Mouse (Mus musculus) c-Kit-positive CD71-negative TER-119-negative erythroid progenitor cells, embryonic 14.5 days (primary cell): ENCODE data around the gene Hyal1.
"Not testable (repeated sequence)": the region's sequence is repeated elsewhere in the genome, so short reads cannot be mapped to it uniquely, and the experiment has no call there.

Experiments used
- DNase-seq: peaks from one replicate; pipeline ENCODE4 v3.0.0-alpha.2; 2013; ENCODE audit warnings: low read depth

Gene Hyal1

DNA sequence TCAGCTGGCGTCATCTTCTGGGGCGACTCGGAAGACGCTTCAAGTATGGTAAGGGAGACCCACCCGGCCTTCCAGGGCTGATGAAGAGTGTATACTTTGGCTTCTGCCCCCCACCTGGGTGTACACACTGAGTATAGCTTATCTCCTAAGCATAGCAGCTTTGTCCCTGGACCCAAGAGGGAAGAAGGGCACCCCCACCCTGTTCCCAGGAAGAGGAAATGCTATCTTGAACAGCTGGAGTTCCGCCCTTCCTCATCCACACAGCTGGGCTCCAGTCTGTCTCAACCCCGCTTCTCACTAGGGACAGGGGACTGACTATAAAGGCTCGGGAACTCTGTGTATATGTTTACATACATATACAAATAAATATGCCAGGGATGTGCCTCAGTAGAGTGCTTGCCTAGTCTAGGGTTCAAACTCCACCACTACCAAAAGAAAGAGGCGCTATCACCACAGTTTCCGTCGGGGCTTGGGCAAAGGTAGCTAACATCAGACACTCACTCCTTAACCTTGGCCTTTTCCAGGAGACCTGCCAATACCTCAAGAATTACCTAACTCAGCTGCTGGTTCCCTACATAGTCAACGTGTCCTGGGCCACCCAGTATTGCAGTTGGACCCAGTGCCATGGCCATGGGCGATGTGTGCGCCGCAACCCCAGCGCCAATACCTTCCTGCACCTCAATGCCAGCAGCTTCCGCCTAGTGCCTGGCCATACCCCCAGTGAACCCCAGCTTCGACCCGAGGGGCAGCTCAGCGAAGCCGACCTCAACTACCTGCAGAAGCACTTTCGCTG is 5.0 kb upstream of the Hyal1 start:
- DNase-seq = no peak

DNA sequence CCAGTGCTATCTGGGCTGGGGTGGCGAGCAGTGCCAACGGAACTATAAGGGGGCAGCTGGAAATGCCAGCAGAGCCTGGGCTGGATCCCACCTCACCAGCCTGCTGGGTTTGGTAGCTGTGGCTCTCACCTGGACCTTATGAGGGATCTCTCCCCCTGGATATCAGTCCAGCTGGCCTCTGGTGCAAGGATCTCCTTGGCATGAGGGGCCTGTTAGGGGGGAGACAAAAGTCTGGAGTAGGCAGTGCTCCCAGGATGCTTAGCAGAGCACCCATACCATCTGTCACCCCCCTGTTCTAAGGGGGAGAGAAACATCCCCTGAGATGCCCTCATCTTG is 4.4 kb upstream of the Hyal1 start:
- DNase-seq = no peak

DNA sequence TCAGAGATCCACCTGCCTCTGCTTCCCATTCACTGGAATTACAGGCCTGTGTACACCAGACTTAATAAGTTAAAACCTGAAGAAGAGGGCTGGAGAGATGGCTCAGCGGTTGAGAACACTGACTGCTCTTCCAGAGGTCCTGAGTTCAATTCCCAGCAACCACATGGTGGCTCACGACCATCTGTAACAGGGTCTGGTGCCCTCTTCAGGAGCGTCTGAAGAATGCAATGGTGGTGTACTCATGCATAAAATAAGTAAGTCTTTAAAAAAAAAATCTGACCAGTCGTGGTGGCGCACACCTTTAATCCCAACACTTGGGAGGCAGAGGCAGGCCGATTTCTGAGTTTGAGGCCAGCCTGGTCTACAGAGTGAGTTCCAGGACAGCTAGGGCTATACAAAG is 3.0 kb upstream of the Hyal1 start:
- not testable (repeated sequence) for DNase-seq

DNA sequence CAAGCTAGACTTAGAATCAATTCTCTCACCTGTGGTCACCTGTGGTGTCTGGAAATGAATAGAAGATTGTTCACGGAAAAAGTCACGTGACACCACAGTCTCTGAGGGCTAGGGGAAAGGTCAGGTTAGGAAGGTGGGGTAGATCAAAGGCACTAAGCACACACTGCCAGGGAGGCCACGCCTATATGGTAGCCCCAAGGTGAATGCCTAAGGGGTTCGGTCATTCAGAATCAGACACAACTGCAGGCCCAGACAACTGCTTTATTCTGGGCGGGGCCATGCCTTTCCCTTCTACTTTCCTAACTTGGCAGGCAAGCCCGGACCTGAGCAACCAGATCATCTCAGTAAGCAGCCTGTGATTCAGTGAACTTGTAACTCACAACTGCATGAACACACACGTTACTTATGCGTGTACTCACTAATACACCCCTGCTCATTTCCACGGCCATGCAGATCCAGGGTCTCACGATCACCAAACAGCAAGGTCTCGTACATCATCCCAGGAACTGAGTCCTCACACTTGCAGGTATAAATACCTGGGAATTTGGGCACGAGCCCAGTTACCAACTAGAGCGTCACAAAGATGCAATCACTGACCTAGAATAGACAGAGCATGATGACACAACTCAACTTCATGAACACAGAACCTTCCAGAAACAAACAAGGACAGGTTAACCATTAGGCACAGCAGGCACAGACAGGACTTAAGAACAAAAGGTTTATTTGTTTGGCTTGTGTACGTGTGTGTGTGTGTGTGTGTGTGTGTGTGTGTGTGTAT is 959 bp upstream of the Hyal1 start:
- DNase-seq = no peak

DNA sequence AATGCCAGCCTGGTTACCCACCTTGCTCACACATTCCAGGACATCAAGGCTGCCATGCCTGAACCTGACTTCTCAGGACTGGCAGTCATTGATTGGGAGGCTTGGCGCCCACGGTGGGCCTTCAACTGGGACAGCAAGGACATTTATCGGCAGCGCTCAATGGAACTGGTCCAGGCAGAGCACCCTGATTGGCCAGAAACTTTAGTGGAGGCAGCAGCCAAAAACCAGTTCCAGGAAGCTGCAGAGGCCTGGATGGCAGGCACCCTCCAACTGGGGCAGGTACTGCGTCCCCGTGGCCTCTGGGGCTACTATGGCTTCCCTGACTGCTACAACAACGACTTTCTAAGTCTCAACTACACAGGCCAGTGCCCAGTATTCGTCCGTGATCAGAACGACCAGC is 1.1 kb downstream of the Hyal1 start:
- no peak for DNase-seq

DNA sequence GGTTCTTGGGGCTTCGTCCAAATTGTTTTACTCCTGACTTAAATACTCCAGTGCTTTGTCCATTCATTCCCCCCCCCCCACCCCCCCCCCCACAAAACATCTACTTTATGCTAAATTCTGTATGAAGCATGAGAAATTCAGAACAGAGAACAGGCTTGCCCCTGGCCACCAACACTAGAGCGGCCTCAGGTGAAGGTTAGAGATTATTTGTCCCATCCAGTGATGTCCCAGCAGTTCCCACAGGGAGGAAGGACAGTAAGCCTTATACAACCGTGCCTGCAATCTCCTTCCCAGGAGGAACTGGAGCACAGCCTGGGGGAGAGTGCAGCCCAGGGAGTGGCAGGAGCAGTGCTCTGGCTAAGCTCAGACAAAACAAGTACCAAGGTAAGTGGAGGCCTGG is 1.9 kb downstream of the Hyal1 start, which contains the start of gene Naa80:
Gene Naa80 (plus strand): TSS at position 301 of the 400 bp plus-strand sequence.
- DNase-seq = no peak

DNA sequence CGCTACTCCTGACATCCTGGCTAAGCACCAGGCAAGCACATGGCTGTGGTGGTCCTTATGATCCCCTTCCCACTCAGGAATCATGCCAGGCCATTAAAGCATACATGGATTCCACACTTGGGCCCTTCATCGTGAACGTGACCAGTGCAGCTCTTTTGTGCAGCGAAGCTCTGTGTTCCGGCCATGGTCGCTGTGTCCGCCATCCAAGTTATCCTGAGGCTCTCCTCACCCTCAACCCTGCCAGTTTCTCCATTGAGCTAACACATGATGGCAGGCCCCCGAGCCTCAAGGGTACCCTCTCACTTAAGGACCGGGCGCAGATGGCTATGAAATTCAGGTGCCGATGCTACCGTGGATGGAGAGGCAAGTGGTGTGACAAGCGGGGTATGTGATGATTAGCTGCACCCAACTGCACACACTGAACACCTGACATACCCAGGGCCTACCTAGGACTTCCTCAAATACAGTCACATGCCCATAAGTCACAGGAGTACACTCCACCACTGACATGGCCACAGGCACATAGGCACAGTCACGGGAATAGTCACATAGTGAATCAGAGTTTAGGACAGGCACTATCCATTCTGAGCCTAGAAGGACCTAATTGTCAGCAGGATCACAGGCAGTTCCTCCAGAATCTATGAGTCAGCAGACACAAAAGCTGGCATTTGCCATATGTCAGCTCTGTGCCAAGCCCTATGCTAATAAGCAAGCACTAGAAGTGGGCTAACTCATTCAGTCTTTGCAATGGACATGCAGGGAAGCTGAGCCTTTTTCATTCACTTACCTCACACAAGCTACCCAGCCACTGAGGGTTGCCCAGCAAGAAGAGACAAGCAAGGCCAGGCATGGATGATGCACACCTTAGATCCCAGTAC is 2.5 kb downstream of the Hyal1 start:
- DNase-seq = no peak

DNA sequence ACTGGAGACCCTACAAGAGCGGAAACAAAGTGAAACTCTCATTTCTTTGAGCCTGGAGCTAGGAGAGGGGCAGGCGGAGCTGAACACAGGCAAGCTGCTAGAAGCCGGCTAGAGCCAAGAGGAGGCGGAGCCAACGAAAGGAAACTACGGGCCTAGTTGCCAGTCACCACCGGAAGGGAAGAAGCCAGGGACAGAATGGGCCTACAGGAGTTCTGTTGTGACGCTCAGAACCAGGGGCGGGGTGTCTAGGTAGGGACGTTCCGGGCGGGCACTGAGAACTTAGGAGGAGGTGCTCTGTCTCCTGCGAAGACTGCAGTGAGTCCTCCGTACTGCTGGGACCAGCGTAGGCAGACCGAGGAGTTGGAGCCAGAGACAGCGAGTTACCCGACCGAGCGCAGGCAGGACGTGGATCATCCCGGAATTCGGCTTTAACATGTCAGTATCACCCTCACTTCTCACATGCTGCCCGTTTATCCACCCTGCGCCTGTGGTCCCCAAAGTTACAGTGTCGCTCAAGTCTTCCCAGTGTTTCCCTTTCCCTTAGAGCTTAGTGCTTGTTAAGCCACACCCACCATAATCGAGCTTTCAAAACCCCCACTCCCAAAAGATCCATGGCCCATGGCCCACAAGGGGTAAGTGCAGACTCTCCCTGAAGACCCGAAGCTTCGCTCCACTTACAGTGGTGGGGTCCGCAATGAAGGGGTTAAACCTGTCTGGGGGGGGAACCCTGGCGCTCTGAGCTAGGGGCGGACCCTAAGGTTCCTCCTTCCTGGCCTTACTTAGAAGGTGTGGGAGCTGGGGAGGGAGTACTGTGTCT is 4.0 kb downstream of the Hyal1 start, which contains the start of gene Hyal3:
Gene Hyal3 (plus strand): TSS at position 318 of the 817 bp plus-strand sequence.
- DNase-seq = peak; percentile 78

DNA sequence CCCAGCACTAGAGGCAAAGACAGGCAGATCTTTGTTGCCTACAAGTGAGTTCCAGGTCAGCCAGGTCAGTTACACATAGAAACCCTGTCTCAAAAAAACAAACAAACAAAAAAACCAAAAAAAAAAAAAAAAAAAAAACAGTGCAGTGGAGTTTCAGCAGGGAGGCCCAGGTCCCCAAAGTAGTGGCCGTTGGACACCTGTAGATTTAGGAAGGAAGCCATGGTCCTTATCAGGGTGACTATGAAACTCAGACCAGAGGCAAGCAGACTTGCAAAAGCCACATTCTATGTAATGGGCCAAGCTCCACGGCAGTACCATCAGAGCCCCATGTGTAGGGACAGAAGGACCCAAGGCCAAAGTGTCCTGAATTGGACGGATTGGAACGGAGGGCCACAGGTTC is 4.9 kb downstream of the Hyal1 start:
- DNase-seq = no peak

DNA sequence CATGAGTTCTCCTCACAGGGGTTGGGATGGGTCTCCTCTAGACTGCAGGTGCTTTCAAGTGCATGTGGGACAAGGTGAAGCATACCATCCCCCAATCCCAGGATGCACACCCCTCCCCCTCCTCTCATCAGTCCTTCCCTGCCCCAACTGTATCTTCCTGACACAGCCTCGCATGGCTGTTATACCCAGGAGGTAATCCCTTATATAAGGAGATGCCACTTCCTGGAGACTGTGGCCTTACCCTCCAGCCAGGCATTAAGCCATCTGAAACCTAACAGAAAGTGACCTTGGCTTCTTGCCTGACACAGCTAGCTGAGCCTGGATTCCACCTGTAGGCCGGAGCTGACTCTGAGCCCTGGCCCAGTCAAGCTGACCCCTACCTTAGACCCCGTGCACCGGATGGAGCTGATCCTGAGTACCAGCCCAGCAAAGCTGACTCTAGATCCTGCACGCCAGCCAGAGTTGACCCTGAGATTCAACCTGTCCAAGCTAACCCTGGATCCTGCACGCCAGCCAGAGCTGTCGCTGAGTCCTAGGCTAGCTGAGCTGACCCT is 5.9 kb downstream of the Hyal1 start:
- DNase-seq = no peak

DNA sequence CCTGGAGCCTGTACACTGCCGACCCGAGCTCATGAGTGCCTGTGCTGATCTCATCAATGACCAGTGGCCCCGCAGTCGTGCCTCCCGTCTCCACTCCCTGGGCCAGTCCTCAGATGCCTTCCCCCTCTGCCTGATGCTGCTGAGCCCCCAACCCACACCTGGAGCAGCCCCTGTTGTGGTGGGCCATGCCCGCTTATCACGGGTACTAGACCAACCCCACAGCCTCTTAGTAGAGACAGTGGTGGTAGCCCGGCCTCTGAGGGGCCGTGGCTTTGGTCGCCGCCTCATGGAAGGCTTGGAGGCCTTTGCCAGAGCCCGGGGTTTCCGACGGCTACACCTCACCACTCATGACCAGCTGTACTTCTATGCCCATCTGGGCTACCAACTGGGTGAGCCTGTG is 6.4 kb downstream of the Hyal1 start:
- DNase-seq = no peak

DNA sequence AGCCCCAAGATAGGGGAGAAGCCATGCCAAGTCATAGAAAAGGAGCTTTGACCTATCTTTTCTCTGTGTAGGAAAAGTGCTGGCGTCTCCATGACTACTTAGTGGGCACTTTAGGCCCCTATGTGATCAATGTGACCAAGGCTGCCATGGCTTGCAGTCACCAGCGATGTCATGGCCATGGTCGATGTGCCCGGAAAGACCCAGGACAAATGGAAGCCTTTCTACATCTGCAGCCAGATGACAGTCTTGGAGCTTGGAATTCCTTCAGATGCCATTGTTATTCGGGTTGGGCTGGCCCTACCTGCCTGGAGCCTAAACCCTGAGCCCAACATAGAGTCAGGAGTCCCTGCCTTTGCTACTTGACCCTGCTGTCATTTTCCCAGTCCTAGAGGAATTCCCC is 9.8 kb downstream of the Hyal1 start:
- no peak for DNase-seq

DNA sequence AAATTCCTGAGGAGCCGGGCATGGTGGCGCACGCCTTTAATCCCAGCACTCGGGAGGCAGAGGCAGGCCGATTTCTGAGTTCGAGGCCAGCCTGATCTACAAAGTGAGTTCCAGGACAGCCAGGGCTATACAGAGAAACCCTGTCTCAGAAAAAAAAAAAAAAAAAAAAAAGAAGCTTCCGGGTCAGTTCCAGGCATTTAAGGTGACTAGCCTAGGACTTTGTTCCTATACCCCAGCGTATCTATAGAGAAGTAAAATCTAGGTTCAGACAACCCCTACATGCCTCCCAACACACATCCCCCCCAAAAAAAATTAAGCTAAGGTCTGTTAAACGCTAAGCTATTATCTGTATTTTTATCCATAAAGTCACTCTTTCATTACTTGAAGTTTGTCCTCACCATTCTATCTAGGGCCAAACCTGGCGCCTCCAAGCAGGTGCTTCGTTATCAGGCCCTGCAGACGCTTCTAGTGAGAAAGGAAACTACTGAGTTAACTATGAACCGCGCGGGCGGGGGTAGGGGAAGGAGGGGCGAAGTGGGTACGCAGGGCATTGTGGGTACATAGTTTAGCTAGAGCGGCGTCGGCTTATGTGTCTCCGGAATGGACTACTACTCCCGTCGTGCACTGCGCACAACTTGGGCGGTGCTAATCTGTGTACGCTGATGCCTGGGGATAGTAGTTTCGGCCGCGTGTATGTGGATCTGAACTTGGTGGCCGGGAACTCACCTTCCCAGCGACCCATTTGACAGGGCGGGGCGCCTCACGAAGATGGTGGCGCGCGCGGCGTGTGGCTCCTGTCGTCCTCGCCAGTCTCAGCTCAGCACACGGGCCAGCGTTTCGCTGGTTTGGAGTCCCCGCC is 10.5 kb downstream of the Hyal1 start, which contains the start of gene Ifrd2:
Gene Ifrd2 (plus strand): TSS at position 669 of the 859 bp plus-strand sequence.
- DNase-seq = peak; percentile 94

DNA sequence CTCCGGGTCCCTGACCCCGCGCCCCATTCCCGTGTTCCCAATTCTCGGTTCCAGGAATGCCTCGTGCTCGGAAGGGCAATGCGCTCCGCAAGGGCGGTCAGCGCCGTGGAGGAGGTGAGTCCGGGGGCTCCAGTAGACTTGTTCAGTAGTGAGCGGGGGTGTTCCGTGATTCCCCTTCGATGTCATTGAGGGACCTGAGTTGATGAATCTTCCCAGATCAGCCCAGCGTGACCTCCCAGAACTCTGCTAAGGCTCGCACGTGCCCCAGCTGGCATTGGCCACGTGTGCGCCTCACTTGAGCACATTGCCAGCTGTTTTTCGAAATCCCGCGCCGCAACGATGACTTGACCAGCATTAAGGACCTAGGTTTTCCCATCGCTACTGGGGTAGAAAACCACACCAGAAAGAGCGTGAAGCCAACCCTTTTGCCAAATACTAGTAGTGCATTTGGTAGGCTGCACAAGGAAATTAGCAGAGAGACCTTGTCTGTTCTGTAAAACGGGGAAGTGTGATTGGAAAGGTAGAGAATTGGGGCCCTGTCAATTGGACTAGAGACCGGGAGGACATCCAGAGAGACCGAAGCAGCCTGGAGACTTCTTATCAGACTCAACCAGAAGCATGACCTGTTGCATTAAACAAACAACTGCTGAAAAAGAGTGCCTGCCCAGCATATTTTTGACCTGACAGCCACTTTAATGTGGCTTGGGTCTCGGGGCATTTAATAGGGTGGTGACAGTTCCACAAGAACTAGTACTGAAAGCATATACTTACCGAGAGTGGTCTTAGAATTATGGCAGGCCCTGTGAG is 11.3 kb downstream of the Hyal1 start:
- DNase-seq = no peak

DNA sequence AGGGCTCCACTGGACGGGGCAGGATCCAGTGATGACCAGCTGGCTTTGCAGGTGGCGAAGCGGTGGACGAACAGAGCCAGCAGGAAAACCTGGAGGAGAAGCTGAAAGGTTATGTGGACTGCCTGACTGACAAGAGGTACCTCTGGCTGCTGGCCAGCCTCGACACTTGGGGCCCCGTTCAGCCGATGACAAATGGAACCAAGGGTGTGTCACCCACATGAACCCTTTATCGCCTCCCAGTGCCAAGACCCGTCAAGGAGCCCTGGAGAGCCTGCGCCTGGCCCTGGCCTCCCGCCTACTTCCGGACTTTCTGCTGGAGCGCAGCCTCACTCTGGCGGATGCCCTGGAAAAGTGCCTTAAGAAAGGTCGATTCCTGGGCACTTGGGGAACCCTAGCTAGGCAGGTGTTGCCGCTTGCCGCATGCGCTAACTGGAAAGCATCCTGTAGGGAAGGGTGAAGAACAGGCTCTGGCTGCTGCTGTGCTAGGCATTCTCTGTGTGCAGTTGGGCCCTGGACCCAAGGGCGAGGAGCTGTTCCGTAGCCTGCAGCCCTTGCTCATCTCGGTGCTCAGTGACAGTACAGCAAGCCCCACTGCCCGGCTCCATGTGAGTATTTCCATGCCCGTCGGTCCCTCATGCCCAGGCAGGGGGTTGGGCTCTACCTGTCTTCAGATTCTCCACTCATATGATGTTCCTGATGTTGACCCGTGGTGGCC is 13.5 kb downstream of the Hyal1 start:
- no peak for DNase-seq

DNA sequence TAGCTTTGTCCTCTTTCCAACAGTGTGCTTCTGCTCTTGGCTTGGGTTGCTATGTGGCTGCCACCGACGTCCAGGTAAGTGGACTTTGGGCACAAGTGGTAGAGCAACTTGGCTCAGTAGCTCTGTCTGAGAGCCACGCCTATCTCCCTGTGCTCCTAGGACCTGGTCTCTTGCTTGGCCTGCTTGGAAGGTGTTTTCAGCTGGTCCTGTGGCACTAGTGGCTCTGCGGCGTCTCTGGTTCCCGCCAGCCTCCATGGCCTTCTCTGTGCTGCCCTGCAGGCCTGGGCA is 14.0 kb downstream of the Hyal1 start:
- DNase-seq = no peak

DNA sequence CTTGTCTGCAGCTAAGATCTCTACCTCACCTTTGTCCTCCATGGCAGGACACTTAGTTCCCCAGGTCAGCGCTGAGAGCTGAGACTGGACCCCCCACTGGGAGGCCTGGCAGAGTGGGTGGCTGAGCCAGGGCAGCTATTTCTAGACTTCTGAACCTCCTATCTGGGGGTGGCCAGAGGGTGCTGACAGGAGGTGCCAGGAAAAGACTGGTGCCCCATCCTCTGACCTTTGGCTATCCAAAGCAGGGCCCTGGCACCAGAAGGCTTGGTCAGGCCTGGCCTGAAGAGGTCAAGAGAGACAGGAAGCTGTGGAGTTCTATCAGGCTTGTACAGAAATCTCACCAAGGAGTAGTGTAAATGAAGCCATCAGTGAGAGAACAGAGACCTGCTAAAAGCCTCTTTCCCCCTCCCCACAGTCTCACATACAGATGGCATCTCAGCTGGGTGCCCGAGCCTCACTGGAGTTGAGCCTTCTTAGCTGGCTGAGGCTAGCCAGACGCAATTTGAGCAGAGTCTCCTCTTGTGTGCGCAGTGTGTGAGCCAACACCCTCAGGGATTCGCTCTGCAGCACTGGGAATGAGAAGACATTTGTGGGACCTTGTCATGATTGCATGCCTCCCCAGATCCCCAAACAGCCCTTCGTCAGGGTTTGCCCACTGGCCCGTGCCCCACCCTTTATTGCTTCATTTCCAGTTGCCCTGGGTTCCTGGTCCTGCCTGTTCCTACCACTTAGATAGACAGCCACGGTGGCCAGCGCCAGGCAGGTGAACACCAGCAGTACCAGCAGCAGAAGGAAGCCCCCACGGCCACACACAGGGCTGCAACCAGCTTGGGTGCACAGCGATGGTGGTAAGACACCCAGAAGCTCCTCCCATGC is 16.6 kb downstream of the Hyal1 start:
- DNase-seq = no peak
